Mouse (Mus musculus): ENCODE data around the gene Arl2bp. TPM values are rescaled to one million over a fixed set of nuclear protein-coding genes. Genes with fewer than 3 reads are reported as not detected.

Arl2bp gene
- total RNA-seq (2021): 100 to 1,000 TPM; 134 to 140 TPM

DNA sequence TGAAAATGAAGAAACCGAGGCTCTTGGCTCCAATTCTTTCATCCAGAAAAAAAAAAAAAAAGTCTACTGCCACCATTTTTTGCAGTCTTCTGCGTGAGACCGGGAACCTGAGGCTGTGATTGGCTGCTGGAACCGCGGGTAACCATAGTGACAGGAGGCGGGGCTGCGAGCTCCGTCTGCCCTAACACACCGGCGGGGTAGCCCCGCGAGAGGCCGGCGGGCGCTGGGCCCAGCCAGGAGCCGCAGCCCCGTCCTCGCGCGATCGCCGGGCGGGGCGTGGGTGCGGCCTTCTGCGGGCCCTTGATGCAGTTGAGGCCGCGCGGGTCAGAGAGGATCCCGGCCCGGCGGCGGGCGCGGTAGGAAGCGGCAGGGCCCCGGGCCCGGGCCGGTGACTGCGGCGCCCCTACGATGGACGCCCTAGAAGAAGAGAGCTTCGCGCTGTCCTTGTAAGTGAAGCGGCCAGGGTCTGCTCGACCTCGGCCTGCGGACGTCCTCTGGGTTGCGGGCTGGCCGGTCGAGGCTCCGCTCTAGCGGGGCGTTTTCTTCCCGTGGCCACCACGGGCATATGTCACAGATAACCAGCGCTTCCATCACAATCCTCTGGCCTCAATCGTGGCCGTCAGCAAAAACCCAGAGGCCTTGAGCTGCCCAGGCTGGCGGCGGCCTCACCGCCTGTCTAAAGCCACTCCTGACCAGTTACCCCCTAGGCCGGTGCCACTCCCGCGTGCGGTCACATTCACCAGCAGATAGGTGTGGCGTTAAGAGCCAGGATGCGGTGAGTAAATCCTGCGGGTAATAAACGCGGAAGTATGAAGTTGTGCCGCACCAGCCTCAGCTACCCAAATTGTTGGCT lies at the start of gene Arl2bp:
Gene Arl2bp, plus strand, starts transcription at position 145 of the 853 bp plus-strand sequence.
- peak; percentile 96 for DNase-seq
- intact Hi-C loops (cut with DNase I): no loop called here

GRCm38 (mm10) chr8:94624885-94625284 lies 41.5 kb upstream of the Arl2bp start:
- intact Hi-C loops (cut with DNase I): no loop called here

DNA sequence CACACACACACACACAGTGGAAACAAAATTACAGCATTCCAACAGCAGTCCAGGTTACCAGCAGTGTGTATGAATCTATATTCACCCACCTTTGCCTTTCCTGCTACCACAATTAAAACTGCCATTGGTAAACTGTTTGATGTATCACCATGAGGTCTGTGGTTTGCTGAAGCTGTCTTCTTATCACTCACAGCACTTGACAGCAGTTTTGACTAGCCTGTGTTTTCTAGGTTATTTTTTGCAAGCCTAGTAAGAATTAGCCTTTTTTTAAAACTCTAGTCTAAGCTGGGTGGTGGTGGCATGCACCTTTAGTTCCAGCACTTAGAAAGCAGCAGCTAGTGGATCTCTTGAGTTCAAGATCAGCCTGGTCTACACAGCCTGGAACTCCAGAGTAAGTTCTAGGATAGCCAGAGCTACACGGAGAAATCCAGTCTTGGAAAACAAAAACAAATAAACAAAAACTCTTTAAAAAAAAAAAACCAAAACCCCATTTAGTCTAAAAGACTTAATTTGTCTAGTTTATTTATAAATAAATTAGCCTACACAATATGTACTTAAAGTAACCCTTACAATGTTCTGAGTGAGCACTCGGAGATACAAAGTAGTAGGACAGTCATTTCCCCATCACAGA lies 32.7 kb upstream of the Arl2bp start:
- intact Hi-C loops (cut with DNase I): no loop called here

More at GRCm38 (mm10) chr8:94624885-94625284, 41.5 kb upstream of the Arl2bp start:
- no peak for DNase-seq

GRCm38 (mm10) chr8:94634211-94634610 lies 32.2 kb upstream of the Arl2bp start:
- intact Hi-C loops (cut with DNase I): no loop called here
- no peak for DNase-seq

More for the DNA sequence above, 32.7 kb upstream of the Arl2bp start:
- DNase-seq: no peak

GRCm38 (mm10) chr8:94641183-94641582 lies 25.2 kb upstream of the Arl2bp start:
- DNase-seq: no peak
- intact Hi-C loops (cut with DNase I): no loop called here

DNA sequence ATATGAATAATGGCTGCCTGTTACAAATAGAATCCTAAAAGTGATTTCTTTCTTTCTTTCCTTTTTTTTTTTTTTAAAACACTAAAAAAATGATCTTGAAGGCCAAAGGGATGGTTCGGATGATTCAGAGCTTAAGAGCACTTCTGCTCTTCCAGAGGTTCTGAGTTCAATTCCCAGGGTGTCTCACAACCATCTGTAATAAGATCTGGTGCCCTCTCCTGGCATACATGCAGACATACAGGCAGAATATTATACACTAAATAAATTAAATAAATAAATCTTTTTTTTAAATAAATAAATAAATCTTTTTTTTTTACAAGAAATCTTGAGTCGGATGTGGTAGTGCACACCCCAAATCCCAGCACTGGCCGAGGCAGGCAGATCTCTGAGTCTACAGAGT lies 24.5 kb upstream of the Arl2bp start:
- DNase-seq: no peak

GRCm38 (mm10) chr8:94645202-94645601 lies 21.2 kb upstream of the Arl2bp start:
- intact Hi-C loops (cut with DNase I): no loop called here
- no peak for DNase-seq

More for the DNA sequence above, 24.5 kb upstream of the Arl2bp start:
- intact Hi-C loops (cut with DNase I): no loop called here

GRCm38 (mm10) chr8:94646165-94646564 lies 20.2 kb upstream of the Arl2bp start:
- intact Hi-C loops (cut with DNase I): no loop called here
- DNase-seq: no peak

DNA sequence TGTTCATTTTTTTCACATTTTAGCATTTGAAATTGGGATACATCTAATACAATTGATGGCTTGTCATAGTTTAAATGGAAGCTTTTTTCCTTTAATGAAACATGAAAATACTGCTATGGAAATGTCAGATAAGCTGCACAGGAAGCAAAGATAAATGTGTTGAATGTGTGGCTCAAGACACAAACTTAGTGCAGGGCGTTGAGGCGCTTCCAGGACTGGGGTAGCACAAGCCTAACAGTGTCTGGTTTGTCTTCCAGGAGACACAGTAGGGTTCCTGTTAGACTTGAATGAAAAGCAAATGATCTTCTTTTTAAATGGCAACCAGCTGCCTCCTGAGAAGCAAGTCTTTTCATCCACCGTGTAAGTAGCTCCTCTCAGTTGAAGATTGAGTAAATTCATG lies 16.9 kb upstream of the Arl2bp start:
- intact Hi-C loops (cut with DNase I): no loop called here
- DNase-seq: no peak

GRCm38 (mm10) chr8:94652951-94653350 lies 13.4 kb upstream of the Arl2bp start:
- DNase-seq: no peak
- intact Hi-C loops (cut with DNase I): no loop called here

DNA sequence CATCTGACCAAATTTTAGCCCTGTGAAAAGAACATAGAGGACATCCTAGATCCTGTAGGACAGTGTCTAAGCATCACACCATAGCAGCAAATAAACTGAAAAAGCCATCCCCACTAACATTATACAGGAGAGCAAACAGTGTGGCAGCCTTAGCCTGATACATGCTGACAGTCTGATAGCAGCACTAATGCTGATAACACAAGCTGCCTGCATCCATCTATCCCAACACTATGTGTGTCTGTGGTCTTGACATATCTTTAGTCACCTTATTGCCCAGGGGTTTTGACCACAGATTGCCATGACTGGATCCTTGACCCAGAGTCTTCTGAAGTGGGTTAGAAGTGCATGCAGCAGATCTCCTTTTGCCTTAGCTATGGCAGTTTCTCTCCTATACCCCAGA lies 11.4 kb upstream of the Arl2bp start:
- intact Hi-C loops (cut with DNase I): no loop called here
- DNase-seq: no peak

DNA sequence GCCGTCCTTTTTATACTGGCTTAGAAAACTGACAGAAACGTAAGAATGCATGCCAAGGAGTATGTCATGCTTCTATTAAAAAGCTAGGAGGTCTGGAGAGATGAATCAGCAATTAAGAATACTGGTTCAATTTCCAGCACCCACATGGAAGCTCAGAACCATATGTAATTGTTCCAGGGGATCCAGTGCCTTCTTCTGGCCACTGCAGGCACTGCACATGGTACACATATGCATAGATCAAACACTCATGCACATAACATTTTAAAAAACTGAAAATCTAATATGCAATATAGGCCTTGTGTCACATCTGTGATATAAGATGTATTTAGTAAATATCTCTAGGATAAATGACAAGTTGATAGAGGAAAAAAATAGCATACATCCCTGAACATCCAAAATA lies 8.4 kb upstream of the Arl2bp start:
- intact Hi-C loops (cut with DNase I): no loop called here
- DNase-seq: no peak

GRCm38 (mm10) chr8:94660418-94660817 lies 6.0 kb upstream of the Arl2bp start:
- intact Hi-C loops (cut with DNase I): no loop called here
- no peak for DNase-seq

DNA sequence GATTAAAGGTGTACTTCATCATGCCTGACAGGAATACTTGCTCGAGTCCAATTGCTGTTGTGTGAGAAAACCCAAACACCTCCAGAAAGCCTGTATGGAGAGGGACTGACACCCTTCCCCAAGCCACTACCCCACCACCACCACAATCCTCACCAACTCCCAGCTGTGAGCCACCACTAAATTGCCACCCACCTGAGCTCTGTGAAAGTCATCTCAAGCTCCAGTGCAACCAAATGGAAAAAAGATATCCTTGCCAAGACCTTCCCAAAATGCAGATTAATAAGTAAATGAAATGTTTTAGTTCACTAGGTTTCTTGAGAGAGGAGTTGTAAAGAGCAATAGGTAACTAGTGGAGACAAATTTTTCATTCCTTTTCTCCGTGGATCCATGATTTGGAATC lies 1.7 kb upstream of the Arl2bp start:
- intact Hi-C loops (cut with DNase I): no loop called here

GRCm38 (mm10) chr8:94674384-94674783 lies 8.0 kb downstream of the Arl2bp start:
- DNase-seq: no peak
- intact Hi-C loops (cut with DNase I): no loop called here

More for the DNA sequence above, 1.7 kb upstream of the Arl2bp start:
- no peak for DNase-seq

DNA sequence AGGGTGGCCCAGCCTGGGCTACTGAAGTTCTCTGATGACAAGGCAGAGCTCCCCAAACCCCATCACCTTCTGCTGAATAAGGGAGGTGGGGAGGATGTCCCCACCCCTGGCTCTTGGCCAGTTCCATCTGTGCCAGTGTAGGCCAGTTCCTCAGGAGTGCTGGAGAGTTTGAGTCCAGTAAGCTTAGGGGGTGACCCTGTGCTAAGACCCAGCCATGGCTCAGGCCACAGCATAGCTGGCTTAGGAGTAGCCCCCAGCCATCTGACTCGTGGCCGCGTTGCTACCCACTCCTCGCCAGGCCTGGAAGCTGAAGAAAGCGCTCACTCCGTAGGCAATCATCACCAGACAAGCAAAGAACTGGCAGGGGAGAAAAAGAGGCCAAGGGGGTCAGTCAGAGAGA lies 9.5 kb downstream of the Arl2bp start:
- intact Hi-C loops (cut with DNase I): no loop called here
- DNase-seq: no peak

DNA sequence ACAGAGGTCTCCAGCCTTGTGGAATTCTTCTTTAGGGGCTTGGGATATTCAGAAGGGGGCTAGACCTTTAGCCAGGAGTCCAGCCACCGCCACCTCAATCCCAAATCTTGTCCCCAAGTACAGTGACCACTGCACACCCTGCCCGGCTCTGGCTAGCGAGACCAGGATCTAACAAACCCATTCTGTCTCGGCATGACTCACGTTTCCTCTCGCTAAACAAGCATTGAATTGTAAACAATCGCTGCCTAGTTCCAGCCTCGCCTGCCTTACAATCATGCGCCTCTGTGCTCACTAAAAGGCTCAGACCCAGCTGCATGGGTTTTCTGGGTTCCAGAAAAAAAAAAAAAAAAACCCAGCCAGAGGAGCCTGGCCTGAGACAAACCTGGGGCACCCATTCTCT lies 12.2 kb downstream of the Arl2bp start:
- no peak for DNase-seq
- intact Hi-C loops (cut with DNase I): no loop called here

- intact Hi-C loops (cut with DNase I): no loop called here
- no peak for DNase-seq
Observed at GRCm38 (mm10) chr8:94680414-94680813, 14.0 kb downstream of the Arl2bp start.

GRCm38 (mm10) chr8:94682732-94683524 lies 16.5 kb downstream of the Arl2bp start:
- no peak for DNase-seq
- intact Hi-C loops (cut with DNase I): no loop called here

DNA sequence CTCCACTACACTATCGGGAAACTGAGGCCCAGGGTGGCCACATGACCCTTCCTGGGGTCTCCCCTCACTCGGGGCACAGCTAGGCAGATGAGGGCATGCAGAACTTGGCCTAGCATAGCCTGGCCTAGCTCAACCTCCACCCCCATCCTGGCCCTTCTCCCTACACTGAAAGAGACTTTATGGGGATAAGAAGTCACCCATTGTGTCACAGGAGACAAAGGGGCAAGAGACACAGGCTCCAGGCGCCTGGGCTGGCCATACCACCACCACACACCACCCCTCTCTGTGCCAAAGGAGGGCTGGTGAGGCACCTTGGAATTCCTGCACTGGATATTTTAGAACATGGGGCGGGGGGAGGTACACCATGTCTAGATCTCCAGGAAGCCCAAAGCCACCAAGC lies 17.9 kb downstream of the Arl2bp start:
- no peak for DNase-seq
- intact Hi-C loops (cut with DNase I): no loop called here

- no peak for DNase-seq
Observed at GRCm38 (mm10) chr8:94685953-94686352, 19.6 kb downstream of the Arl2bp start.

More at GRCm38 (mm10) chr8:94685953-94686352, 19.6 kb downstream of the Arl2bp start:
- intact Hi-C loops (cut with DNase I): no loop called here

Data from left cerebral cortex, postnatal 4 days (tissue).